Mouse (Mus musculus): ENCODE measurements at regions not wholly inside any gene's neighbourhood (a gene's known extent, or its start where the extent isn't known, plus 50 kb on each side); places are given as distances from the start of the nearest gene placed in this dataset.

GRCm38 (mm10) chr17:93541795-93542194 lies 343.0 kb downstream of the Adcyap1 start:
- Histone ChIP-seq H3K4me3 (replicated peaks; ENCODE audit: low read depth, low read length) (no peak overlapping the region), H3K27me3 (ENCODE audit: insufficient read depth, low read length) (no peaks in the 10 kb centered on the region), H3K36me3 (ENCODE audit: insufficient read depth, low read length) (no peaks in the 10 kb centered on the region), H3K27ac (no peak overlapping the region), H3K9me3 (replicated peaks; ENCODE audit: low read length) (no peaks in the 10 kb centered on the region), H3K4me1 (replicated peaks; ENCODE audit: insufficient read depth, low read length) (no peaks in the 10 kb centered on the region), H3K4me2 (ENCODE audit: low read length) (no peak overlapping the region), H3K9ac (ENCODE audit: low read depth, low read length) (no peak overlapping the region)
- DNase-seq (ENCODE audit: low spot score) = no peak
- TF ChIP-seq CTCF (IDR thresholded peaks at IDR 0.05; ENCODE audit: low read depth) = no peak
- ATAC-seq (replicated peaks; ENCODE audit: low FRiP score, low read depth) = no peak

GRCm38 (mm10) chr17:93550339-93550738 lies 351.5 kb downstream of the Adcyap1 start:
- H3K4me2 ChIP-seq (ENCODE audit: low read length) = no peak overlapping the region
- no peak for DNase-seq (ENCODE audit: low spot score)
- ATAC-seq (replicated peaks; ENCODE audit: low FRiP score, low read depth) = 0 out of 2 replicates have a peak, but pooled peaks have one; percentile 25
- TF ChIP-seq CTCF (IDR thresholded peaks at IDR 0.05; ENCODE audit: low read depth) = no peak
- H3K36me3 ChIP-seq (ENCODE audit: insufficient read depth, low read length) = no peaks in the 10 kb centered on the region
- no peaks in the 10 kb centered on the region for H3K4me1 ChIP-seq (replicated peaks; ENCODE audit: insufficient read depth, low read length)
- no peak overlapping the region for H3K27ac ChIP-seq
- no peak overlapping the region for H3K4me3 ChIP-seq (replicated peaks; ENCODE audit: low read depth, low read length)
- no peaks in the 10 kb centered on the region for H3K27me3 ChIP-seq (ENCODE audit: insufficient read depth, low read length)
- no peaks in the 10 kb centered on the region for H3K9me3 ChIP-seq (replicated peaks; ENCODE audit: low read length)
- H3K9ac ChIP-seq (ENCODE audit: low read depth, low read length) = no peak overlapping the region

GRCm38 (mm10) chr17:93555872-93556271 lies 357.1 kb downstream of the Adcyap1 start:
- no peak for TF ChIP-seq CTCF (IDR thresholded peaks at IDR 0.05; ENCODE audit: low read depth)
- Histone ChIP-seq H3K4me2 (ENCODE audit: low read length) (no peak overlapping the region), H3K27me3 (ENCODE audit: insufficient read depth, low read length) (no peaks in the 10 kb centered on the region), H3K9me3 (replicated peaks; ENCODE audit: low read length) (no peaks in the 10 kb centered on the region), H3K36me3 (ENCODE audit: insufficient read depth, low read length) (no peaks in the 10 kb centered on the region), H3K27ac (no peak overlapping the region), H3K4me3 (replicated peaks; ENCODE audit: low read depth, low read length) (no peak overlapping the region), H3K9ac (ENCODE audit: low read depth, low read length) (no peak overlapping the region), H3K4me1 (replicated peaks; ENCODE audit: insufficient read depth, low read length) (no peaks in the 10 kb centered on the region)
- DNase-seq (ENCODE audit: low spot score) (no peak), ATAC-seq (replicated peaks; ENCODE audit: low FRiP score, low read depth) (no peak)
- 38% methylated on average over 1 of the region's 1 CpGs for WGBS

DNA sequence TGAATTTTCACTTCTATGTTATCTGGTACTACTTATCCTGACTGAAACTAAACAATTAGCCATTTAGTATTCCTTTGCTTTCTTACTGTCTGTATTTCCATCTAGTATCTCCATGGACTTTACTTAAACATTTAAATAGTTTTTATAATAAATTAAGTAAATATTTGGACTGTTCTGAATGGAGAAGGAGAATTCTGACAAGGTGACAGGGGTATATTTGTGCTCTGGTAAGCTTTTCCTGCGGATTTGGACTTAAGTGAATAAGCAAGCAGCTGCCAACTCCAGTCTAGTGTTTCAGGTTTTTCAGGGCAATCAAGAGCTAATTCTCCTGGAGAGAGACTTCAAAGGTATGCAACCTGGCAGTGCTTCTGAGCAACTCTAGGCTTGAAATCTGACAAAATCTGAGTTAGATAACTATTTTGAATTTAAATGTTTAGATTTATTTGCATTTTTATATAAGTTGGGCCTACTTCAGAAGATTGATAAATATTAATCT lies 364.5 kb downstream of the Adcyap1 start:
- Histone ChIP-seq H3K4me3 (replicated peaks; ENCODE audit: low read depth, low read length) (no peak overlapping the region), H3K4me1 (replicated peaks; ENCODE audit: insufficient read depth, low read length) (no peaks in the 10 kb centered on the region), H3K27me3 (ENCODE audit: insufficient read depth, low read length) (no peaks in the 10 kb centered on the region), H3K36me3 (ENCODE audit: insufficient read depth, low read length) (no peaks in the 10 kb centered on the region), H3K9me3 (replicated peaks; ENCODE audit: low read length) (no peaks in the 10 kb centered on the region), H3K4me2 (ENCODE audit: low read length) (no peak overlapping the region), H3K9ac (ENCODE audit: low read depth, low read length) (no peak overlapping the region), H3K27ac (no peak overlapping the region)
- 28% methylated on average over 1 of the region's 1 CpGs for WGBS
- ATAC-seq (replicated peaks; ENCODE audit: low FRiP score, low read depth) = no peak
- no peak for DNase-seq (ENCODE audit: low spot score)
- TF ChIP-seq CTCF (IDR thresholded peaks at IDR 0.05; ENCODE audit: low read depth) = no peak

DNA sequence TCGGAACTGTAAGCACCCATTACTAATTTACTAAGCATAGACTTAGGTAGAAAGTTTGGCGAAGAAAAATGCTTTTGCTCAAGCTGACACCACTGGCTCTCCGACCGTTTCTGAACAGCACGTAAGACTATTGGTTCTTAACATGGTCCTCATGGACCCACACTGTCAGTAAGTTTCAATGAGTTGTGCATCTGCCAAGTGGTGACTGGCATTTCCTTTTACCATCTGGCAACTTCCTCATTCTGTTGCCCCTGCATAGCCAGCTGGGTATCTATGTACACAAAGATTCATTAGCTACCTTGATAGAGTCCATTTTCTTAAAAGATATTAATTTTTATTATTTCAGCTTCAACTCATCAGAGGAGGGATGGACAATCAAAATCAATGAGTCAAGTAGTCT lies 381.2 kb downstream of the Adcyap1 start:
- WGBS = 93% methylated on average over 5 of the region's 5 CpGs
- Histone ChIP-seq H3K4me1 (replicated peaks; ENCODE audit: insufficient read depth, low read length) (no peaks in the 10 kb centered on the region), H3K36me3 (ENCODE audit: insufficient read depth, low read length) (no peaks in the 10 kb centered on the region), H3K9me3 (replicated peaks; ENCODE audit: low read length) (no peaks in the 10 kb centered on the region), H3K27me3 (ENCODE audit: insufficient read depth, low read length) (no peaks in the 10 kb centered on the region), H3K27ac (no peak overlapping the region), H3K4me2 (ENCODE audit: low read length) (no peak overlapping the region), H3K4me3 (replicated peaks; ENCODE audit: low read depth, low read length) (no peak overlapping the region), H3K9ac (ENCODE audit: low read depth, low read length) (no peak overlapping the region)
- TF ChIP-seq CTCF (IDR thresholded peaks at IDR 0.05; ENCODE audit: low read depth) = no peak
- ATAC-seq (replicated peaks; ENCODE audit: low FRiP score, low read depth) (no peak), DNase-seq (ENCODE audit: low spot score) (no peak)

GRCm38 (mm10) chr17:93598181-93598685 lies 399.4 kb downstream of the Adcyap1 start:
- Histone ChIP-seq H3K27ac (no peak overlapping the region), H3K9me3 (replicated peaks; ENCODE audit: low read length) (no peaks in the 10 kb centered on the region), H3K36me3 (ENCODE audit: insufficient read depth, low read length) (no peaks in the 10 kb centered on the region), H3K27me3 (ENCODE audit: insufficient read depth, low read length) (no peaks in the 10 kb centered on the region), H3K4me2 (ENCODE audit: low read length) (no peak overlapping the region), H3K4me3 (replicated peaks; ENCODE audit: low read depth, low read length) (no peak overlapping the region), H3K4me1 (replicated peaks; ENCODE audit: insufficient read depth, low read length) (no peaks in the 10 kb centered on the region), H3K9ac (ENCODE audit: low read depth, low read length) (no peak overlapping the region)
- DNase-seq (ENCODE audit: low spot score) (no peak), ATAC-seq (replicated peaks; ENCODE audit: low FRiP score, low read depth) (no peak)
- 77% methylated on average over 2 of the region's 2 CpGs for WGBS
- no peak for TF ChIP-seq CTCF (IDR thresholded peaks at IDR 0.05; ENCODE audit: low read depth)

- TF ChIP-seq CTCF (IDR thresholded peaks at IDR 0.05; ENCODE audit: low read depth) = no peak
- Histone ChIP-seq H3K4me2 (ENCODE audit: low read length) (no peak overlapping the region), H3K9me3 (replicated peaks; ENCODE audit: low read length) (no peaks in the 10 kb centered on the region), H3K27me3 (ENCODE audit: insufficient read depth, low read length) (no peaks in the 10 kb centered on the region), H3K9ac (ENCODE audit: low read depth, low read length) (no peak overlapping the region), H3K4me3 (replicated peaks; ENCODE audit: low read depth, low read length) (no peak overlapping the region), H3K27ac (no peak overlapping the region), H3K4me1 (replicated peaks; ENCODE audit: insufficient read depth, low read length) (no peaks in the 10 kb centered on the region), H3K36me3 (ENCODE audit: insufficient read depth, low read length) (no peaks in the 10 kb centered on the region)
- no peak for ATAC-seq (replicated peaks; ENCODE audit: low FRiP score, low read depth)
- DNase-seq (ENCODE audit: low spot score) = no peak
- WGBS = 79% methylated on average over 3 of the region's 3 CpGs
These were observed 401.4 kb downstream of the Adcyap1 start for GRCm38 (mm10) chr17:93600236-93600635.

Measured in kidney, postnatal 0 days (tissue).